Mouse (Mus musculus): Measurements from ENCODE around the gene Krt24. TPM values are rescaled to one million over a fixed set of nuclear protein-coding genes. Genes with fewer than 3 reads are reported as not detected.

The Krt24 gene
- total RNA-seq (2022), result not detected

DNA sequence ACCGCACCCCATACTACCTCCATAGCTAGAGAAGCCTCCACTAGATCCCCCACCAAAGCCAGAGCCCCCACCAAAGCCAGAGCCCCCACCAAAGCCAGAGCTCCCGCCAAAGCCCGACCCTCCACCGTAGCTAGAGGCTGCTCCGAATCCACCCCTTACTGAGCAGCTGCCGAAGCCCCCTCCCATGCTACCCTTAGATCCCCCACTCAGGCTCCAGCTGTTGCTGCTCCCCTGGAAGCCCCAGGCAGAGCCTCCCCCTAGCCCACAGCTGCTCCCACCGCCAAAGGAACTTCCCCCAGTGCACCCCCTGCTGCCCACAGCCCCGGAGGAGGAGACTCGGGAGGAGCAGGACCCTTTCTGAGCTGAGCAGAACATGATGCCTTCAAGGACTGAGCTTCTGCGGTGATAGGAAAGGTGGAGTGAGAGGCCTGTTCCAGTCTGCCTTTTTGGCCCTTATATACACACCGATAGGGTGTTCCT is at the start of gene Krt24:
TSS of gene Krt24 (minus strand) at position 430 of the 480 bp plus-strand sequence.
- DNase-seq (ENCODE audit: low spot score in 2 of 2), result no peak

GRCm38 (mm10) chr11:99333426-99333825 is 48.4 kb upstream of the Krt24 start:
- peak in 1 of 2 experiments; percentile 27 for DNase-seq (ENCODE audit: low spot score in 2 of 2)

DNA sequence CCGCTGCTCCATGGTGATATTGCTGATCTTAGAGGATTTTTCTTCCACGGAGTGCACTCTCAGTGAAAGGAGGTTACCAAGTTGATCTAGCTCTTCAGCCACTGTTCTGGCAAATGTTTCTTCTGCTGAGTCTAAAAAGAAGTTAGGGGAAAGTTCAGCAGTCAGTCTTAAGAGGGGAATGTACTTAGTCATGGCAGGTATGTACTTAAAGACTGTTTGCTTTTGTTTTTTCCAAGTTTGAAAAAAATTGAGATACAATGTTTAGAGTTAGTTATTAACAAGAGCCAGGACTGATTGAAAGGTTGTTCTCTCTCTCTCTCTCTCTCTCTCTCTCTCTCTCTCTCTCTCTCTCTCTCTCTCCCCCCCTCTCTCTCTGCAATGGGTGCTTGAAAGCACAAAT is 44.6 kb upstream of the Krt24 start:
- DNase-seq (ENCODE audit: low spot score in 2 of 2), result no peak

DNA sequence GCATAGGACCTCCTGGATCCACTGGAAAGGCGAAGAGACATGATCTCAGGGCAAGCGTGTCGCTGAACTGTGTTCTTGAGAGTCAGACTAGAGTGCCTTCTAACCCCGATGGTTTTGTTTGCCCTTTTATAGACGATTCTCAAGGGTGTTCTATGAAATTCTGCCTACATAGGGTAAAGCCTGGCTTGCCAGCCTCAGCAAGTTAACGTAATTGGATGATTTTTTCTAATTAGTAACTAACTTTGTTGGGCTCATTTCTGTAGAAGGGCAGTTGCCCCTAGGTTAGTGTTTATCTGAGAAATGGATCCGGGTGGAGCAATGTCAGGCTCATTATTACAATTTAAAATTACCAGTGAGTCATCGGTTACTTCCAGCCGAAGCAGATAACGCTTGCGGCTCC is 37.8 kb upstream of the Krt24 start, which contains the start of gene Krt25:
TSS of gene Krt25 (minus strand) at position 101 of the 400 bp plus-strand sequence.
- DNase-seq (ENCODE audit: low spot score in 2 of 2), result no peak

- no peak for DNase-seq (ENCODE audit: low spot score in 2 of 2)
Observed at GRCm38 (mm10) chr11:99321094-99321493, 36.0 kb upstream of the Krt24 start.

- DNase-seq (ENCODE audit: low spot score in 2 of 2), result no peak
Observed at GRCm38 (mm10) chr11:99319127-99319526, 34.1 kb upstream of the Krt24 start.

GRCm38 (mm10) chr11:99316543-99316942 is 31.5 kb upstream of the Krt24 start:
- no peak for DNase-seq (ENCODE audit: low spot score in 2 of 2)

- no peak for DNase-seq (ENCODE audit: low spot score in 2 of 2)
Observed at GRCm38 (mm10) chr11:99314594-99314993, 29.5 kb upstream of the Krt24 start.

DNA sequence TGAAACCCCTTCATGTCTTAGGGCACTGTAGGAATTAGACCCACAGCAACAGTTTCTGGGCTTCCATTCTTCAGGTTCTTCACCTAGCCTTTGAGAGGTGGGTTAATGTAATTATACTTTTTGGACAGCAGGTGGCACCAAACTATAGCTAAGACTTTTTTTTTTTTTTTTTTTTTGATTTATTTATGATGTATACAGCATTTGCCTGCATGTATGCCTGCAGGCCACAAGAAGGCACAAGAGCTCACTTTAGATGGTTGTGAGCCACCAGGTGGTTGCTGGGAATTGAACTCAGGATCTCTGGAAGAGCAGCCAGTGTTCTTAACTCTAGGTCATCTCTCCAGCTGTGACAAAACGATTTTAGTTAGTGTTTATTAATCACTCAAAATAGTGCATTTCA is 25.8 kb upstream of the Krt24 start:
- no peak for DNase-seq (ENCODE audit: low spot score in 2 of 2)

- DNase-seq (ENCODE audit: low spot score in 2 of 2), result peak; percentile 15 to 32
Observed at GRCm38 (mm10) chr11:99307579-99307978, 22.5 kb upstream of the Krt24 start.

GRCm38 (mm10) chr11:99295039-99295438 is 10.0 kb upstream of the Krt24 start:
- DNase-seq (ENCODE audit: low spot score in 2 of 2), result no peak

DNA sequence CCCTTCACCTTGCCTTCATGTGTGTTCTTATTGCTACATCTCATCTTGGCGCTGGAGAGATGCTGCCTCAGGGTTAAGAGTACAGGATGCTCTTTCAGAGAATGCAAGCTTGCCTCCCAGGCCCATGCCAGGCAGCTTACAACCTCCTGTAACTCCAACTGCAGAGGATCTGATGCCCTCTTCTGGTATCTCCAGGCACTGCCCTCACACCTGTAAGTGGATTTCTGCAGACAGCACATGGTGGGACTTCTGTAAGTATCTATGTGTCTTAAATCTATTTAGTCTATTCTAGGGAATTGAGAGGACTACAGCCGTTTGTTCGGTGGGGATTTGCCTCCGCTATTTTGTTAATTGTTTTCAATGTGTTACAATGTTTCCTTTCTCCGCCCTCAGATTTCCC is 7.8 kb upstream of the Krt24 start:
- DNase-seq (ENCODE audit: low spot score in 2 of 2), result peak; percentile 12 to 16

- DNase-seq (ENCODE audit: low spot score in 2 of 2), result no peak
Observed at GRCm38 (mm10) chr11:99284011-99284410, 1.1 kb downstream of the Krt24 start.

DNA sequence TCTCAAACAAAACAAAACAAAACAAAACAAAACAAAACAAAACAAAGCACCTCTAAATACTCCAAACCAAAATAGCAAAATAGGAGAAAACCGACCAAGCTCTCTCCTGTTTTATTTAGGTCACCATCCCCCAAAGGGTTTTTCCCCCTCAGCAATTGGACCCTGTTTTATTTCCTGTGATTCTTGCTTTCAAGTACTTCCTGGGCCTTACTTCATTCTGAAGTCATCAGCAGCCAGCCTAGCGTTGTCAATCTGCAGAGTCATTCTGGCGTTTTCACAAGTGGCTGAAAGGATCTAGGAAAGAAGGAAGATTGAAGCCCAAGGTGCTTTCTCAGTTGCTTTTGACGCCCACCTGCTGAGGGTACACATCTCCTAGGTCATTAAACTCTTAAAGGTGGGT is 1.7 kb downstream of the Krt24 start:
- no peak for DNase-seq (ENCODE audit: low spot score in 2 of 2)

GRCm38 (mm10) chr11:99281116-99281515 is 3.9 kb downstream of the Krt24 start:
- no peak for DNase-seq (ENCODE audit: low spot score in 2 of 2)

- no peak for DNase-seq (ENCODE audit: low spot score in 2 of 2)
Observed at GRCm38 (mm10) chr11:99279986-99280385, 5.1 kb downstream of the Krt24 start.

GRCm38 (mm10) chr11:99276786-99277185 is 8.3 kb downstream of the Krt24 start:
- DNase-seq (ENCODE audit: low spot score in 2 of 2), result no peak

GRCm38 (mm10) chr11:99275624-99276023 is 9.4 kb downstream of the Krt24 start:
- no peak for DNase-seq (ENCODE audit: low spot score in 2 of 2)

DNA sequence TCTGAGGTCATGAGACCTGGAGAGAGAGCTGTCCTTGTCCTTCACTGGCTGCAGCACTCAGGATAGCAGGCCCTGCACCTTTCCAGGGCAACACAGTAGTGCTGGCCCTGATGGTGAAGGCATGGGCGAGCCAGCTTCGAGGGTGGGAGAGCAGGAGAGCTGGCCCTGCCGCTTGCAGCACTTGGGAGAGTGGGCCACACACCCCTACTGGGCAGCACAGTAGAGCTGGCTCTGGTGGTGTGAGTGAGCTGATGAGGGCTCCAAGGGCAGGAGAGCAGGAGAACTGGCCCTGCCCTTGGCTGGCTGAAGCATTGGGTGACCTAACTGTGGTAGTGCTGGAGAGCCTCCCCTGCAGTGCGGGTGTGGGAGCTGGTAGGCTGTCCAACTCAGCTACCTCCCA is 12.3 kb downstream of the Krt24 start:
- no peak for DNase-seq (ENCODE audit: low spot score in 2 of 2)

DNA sequence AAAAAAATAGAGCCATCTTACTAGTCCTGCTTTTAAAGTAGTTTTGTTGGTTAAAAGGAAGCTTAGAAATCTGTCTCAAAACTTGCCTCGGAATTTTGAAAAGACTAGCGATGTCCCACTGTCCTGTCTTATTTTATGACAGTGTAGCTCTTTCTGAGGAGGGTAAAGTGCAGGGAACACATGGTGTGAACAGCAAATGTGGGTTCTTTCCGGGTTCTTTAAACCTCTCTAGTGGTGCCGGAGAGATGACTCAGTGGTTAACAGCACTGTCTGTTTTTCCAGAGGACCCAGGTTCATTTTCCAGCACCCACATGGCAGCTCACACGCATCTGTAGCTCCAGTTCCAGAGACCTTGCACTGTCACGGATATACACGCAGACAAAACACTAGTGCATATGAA is 15.9 kb downstream of the Krt24 start:
- DNase-seq (ENCODE audit: low spot score in 2 of 2), result no peak

DNA sequence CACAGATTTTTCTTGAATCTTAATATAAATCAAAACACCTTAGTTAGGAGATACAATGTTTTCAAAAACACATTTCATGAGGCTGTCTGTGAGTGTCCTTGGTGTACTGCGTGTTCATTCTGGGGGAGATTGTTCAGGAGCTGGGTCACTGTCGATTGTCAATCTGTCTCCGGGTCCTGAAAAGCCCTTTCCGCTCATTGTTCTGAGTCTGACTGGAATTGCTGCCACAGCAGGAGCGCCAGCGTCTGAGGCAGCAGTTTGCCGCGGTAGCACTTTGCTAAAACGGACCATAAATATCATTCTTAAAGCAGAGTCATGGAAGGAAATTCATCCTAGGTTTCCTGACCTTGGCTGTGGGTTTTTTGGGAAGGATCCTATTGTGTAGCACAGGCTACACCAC is 19.3 kb downstream of the Krt24 start:
- no peak for DNase-seq (ENCODE audit: low spot score in 2 of 2)

DNA sequence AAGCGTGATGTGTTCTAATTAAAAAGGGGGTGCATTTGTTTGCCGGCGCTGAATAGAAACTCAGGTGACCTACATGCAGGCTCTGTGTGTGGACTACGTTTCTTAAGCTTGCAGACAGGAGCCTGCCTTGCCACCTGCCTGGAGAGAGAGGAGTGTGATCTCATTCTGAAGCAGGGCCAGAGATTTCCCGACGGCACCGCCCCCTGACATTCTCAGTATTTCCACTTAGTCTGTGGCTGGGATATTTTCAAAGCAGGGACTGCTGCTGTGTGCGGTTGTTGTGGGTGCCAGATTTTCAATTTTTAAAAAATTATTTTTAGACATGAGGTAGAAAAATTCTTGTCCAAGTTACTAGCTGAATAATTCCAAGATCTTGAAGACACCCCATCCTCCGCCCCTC is 19.8 kb downstream of the Krt24 start:
- DNase-seq (ENCODE audit: low spot score in 2 of 2), result peak in 1 of 2 experiments; percentile 78

- no peak for DNase-seq (ENCODE audit: low spot score in 2 of 2)
Observed at GRCm38 (mm10) chr11:99256213-99256612, 28.8 kb downstream of the Krt24 start.

DNA sequence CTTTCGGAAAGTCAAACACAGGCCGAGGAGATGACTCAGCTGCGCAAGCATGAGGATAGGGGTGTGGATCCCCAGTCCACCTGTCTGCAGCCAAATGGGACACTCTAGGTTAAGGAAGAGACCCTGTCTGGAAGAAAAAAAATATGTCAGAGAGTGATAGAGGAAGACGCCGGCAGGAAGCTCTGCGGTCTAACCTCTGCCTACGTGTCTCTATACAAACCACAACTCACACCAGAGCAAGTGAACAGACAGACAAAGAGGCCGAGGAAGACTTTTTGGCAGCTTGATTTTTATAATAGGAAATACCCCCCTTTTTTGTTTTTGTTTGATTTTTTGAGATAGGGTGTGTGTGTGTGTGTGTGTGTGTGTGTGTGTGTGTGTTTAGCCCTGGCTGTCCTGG is 29.7 kb downstream of the Krt24 start:
- DNase-seq (ENCODE audit: low spot score in 2 of 2), result no peak

Data from left cerebral cortex, adult 8-10 months (tissue).